Mouse (Mus musculus) layer of hippocampus, postnatal 10 days (tissue): ENCODE measurements at regions not wholly inside any gene's neighbourhood (a gene's known extent, or its start where the extent isn't known, plus 50 kb on each side); places are given as distances from the start of the nearest gene placed in this dataset.

Experiments
- DNase-seq, 2 experiments: peaks; one replicate each; pipeline ENCODE4 v3.0.0; 2021; ENCODE audit warnings: low spot score in 2 of 2

GRCm38 (mm10) chr14:72853104-72853503 is 143.3 kb upstream of the Fndc3a start:
- no peak for DNase-seq

- no peak for DNase-seq
Measured at GRCm38 (mm10) chr14:72850884-72851283, 141.1 kb upstream of the Fndc3a start.

GRCm38 (mm10) chr14:72848271-72848955 is 138.6 kb upstream of the Fndc3a start:
- no peak for DNase-seq

GRCm38 (mm10) chr14:72847466-72847865 is 137.7 kb upstream of the Fndc3a start:
- DNase-seq = no peak

DNA sequence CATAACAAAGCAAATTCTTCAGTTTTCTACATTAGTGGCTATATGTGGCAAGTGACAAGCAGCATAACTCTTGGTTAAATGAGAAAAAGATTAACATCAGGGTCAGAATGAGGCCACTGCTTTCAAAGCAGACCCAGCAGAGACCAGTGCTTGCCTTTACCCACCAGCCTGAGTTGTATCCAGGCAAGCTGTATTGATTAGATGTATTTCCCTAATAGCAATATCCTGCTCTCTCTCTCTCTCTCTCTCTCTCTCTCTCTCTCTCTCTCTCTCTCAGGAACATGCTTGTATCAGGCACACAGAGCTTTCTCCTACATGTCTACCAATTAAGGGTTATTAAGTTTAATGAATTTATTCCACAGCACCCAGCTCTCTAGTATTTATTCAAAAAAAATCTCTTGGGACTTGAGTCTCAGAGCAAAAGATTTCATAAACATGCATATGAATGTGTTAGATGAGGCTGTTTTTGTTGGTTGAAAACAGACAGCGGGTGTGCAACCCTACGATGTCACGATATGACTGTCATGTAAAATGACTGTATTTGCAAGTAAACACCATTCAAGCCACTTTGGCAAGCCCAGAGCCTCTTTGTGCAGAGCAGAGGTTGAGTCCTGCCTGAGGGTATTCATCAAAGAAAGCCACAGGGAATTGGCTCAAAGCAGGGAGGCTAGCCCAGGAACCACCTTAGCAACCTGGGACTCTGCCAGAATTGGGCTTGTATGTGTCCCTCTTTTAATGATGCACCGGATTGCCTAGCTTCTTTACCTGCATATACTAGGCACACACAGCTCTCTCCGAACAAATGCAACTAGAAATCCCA is 136.0 kb upstream of the Fndc3a start:
- peak; percentile 22 to 27 for DNase-seq

DNA sequence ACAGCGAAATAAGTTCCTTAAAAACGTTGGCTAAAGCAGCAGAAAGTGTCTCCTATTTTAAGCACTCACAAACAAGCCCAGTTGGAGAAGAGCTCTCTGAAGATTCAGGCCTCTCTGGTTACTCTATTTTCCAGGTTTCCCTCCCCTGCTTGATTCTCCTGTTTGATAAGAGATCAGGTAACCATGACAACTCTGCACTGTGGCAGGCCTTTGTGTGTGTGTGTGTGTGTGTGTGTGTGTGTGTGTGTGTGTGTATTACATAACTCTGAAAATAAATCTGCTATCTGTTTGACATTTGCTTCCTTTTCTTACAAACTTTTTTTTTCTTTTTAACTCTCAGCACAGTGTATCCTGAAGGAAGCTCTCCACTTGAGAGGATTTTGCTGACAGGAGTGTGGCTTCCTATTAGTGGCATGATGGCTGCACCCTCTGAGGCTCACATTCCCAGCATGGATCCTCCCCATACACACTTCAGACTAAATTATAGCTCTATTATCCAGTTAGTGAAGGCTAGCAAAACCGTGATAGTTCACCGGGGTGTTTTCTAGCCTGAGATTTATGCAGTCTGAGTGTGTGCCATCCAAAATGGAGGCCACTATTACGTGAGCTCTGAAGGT is 135.1 kb upstream of the Fndc3a start:
- DNase-seq = no peak

DNA sequence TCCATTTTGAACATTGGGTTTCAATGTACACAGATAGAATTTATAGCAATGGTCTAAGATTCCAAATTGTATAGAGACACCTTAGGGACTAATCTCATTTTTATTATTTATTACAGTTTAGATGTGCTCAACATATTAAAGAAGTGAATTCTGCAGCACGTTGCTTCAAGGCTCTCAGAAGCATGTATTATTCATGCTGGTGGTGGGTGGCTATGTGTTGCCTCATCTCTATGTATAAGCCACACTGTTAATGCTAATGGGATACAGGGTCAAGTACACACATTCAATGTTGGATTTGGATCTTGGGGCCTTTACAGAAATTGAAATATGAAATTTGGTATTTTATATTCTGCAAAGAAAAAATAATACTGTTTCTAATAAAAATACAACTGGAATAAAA is 131.9 kb upstream of the Fndc3a start:
- DNase-seq = no peak

GRCm38 (mm10) chr14:72835158-72835557 is 125.4 kb upstream of the Fndc3a start:
- DNase-seq = no peak

DNA sequence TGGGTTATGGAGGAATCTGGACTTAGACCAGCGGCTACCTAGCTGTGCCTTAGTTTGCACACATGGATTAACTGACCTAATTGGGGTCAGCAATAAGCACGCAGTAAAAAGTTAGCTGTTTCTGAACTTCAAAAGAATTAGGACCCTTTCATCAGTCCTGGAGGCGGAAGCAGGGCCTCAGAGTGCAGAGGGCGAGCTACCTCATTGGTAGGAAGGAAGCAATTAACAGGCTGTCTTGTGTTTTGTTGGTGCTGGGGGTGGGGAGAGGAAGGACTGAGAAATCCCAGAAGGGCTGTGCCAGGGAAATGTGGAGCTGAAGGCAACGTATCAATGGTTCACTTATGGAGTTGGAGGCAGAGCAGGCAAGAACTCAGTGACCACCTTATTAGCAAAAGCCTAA is 119.5 kb upstream of the Fndc3a start:
- no peak for DNase-seq

DNA sequence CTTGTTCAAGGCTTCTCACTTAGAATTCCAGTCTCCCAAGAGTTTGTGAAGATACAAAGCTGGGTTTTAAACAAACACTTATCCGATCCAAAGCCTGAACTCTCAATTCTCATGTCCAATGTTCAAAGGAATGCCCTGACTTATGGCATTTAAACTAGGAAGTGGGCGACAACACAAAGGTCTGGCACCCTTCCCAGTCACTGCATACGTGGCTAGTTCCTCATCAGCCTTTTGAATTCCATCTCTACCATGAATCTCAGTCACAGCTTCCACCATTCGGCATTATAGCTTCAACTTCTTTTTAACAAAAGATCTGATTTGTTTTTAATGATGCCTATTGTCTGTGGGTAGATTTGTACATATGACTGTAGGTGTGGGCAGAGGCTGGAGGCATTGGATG is 115.7 kb upstream of the Fndc3a start:
- no peak for DNase-seq

- DNase-seq = no peak
Measured at GRCm38 (mm10) chr14:72822231-72822615, 112.4 kb upstream of the Fndc3a start.

- DNase-seq = no peak
Measured at GRCm38 (mm10) chr14:72821517-72822230, 111.9 kb upstream of the Fndc3a start.

DNA sequence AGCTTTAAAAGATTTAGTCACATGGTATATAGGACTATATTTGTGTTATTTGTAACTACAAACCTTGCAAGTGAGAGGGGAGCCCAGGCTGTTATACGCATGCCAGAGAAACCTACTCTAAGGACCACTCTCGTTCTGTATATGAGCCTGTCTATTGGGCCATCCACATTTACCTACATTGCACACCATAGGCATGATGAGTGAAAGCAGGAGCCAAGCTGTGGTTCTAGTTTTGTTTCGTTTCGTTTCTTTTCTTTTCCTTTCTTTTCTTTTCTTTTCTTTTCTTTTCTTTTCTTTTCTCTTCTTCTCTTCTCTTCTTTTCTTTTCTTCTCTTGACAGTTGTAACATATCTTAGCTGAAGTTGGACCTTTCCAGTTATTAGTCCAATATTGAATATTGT is 109.2 kb upstream of the Fndc3a start:
- no peak for DNase-seq

GRCm38 (mm10) chr14:72817764-72818163 is 108.0 kb upstream of the Fndc3a start:
- DNase-seq = no peak

DNA sequence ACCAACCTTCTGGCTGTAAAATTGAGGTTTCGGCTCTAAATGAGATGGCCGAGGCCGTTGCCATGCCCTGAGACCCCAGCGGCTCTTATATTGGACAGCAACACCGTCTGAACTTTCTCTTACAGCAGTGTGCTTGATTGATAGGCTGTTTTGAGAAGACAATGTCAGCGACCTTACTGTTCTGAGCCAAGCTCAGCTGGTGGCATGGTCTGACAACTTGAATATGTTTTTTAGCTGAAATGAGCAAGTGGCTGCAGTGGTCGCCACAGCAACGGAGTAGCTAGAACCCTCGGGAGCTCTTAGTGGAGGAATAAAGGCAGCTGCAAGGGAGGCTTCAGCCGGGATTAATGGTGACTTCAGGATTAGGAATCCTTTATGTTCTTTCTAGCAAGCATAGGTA is 107.0 kb upstream of the Fndc3a start:
- peak in 1 of 2 experiments; percentile 29 for DNase-seq

DNA sequence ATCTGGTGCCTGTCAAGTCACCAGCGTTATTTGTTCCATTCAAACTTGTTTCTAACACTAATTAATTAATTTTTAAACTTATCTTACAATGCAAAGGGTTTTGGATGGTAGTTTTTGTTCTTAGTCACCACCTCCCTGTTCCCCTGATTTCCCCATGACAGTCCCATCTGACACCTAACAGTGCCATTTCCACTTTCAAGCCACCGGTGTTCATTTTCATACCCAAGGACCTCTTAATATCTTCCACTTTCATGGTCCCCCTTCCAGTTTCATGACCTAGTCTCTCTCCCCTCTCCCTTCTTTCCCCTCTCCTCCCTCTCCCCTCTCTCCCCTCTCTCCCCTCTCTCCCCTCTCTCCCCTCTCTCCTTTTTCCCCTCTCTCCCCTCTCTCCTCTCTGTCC is 99.3 kb upstream of the Fndc3a start:
- DNase-seq = no peak

- DNase-seq = no peak
Measured at GRCm38 (mm10) chr14:72807947-72808346, 98.1 kb upstream of the Fndc3a start.

- DNase-seq = no peak
Measured at GRCm38 (mm10) chr14:72807286-72807685, 97.5 kb upstream of the Fndc3a start.

DNA sequence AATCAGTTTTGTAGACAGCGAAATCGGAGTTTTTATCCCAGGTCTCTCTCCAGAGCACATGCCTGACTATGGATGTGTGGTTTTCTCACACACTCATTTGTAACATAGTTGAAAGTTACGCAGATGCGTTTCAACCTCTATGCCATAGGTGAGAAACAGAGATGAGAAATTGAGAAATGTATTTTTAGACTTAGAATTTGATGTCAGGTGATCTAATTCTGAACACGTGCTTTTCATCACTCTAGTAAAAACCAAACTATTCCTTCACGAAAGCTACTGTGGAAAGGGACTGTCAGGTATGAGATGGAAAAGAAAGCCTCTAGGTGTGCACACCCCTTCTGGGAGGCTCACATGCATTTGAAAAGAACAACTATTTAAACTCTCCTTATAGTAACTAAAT is 96.8 kb upstream of the Fndc3a start:
- no peak for DNase-seq

DNA sequence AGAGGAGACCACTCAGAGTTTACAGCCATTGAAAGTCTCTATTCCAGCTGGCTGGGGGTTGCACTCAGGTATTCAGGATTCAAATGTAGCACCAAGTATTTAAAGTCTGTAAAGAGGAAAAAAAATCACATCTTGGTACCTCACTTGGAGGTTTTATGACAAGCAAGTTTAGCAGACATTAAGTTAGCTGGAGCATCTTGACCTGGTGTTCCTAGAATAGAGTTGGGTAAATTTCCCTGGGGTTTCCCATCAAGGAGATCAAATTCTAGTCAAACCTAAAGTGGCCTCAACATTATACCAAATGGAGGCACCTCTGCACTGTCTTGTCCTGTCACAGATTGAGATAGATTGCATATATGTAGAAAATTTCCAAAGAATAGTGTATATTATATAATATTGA is 93.8 kb upstream of the Fndc3a start:
- no peak for DNase-seq

DNA sequence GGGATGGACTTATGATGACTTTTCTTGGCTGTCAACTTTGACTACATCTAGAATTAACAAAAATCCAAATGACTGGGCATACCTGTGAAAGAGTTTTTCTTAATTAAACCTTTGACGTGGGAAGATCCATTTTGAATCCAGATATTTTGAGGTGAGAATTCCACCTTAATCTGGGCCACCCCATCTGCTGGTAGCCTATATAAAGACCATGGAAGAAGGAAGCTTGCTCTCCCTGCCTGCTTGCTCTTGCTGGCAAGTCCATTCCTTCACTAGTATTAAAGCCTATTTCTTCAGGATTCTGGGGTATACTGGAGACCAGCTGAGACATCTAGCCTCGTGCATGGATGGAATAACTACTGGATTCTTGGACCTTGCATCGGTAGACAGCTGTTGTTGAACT is 80.9 kb upstream of the Fndc3a start:
- no peak for DNase-seq

DNA sequence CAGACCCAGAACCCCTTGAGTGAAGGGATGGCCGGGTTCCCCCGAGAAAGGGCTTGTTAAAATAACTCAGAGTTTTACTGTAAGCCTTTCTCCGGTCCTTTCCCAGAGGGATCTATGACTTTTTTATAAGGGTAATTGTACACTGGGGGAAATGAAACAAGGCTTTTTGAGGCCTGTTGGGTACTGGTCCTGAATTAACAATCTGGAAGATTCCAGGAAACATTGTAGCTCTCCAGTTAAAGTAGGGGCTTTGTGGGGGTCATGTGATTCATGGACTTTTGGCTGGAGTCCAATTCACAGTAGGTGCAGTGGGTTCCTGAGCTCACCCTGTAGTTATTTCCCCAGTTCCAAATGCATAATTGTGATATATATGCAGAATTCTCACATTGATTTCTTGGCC is 77.1 kb upstream of the Fndc3a start:
- no peak for DNase-seq
